Comparison of ENCODE assay signal across 26 mouse cellular contexts in the genomic region with DNA sequence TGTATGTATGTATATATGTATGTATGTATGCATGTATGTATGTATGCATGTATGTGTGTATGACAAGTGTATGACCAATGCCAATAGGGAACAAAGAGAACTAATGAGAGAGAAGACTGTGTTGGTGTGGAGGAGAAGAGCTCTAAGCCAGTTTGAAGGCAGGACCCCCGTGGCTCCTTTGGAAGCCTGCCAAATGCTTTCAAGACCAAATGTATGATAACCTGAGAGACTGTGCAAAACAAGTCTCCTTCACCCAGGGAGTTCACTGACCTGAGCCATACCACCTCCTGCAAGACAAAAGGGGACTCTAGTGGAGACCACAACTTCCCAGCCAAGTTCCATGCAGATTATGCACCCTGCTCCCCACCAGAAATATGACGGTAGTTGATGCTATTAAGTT. TPM values are rescaled to one million over a fixed set of nuclear protein-coding genes. Genes with fewer than 3 reads are reported as not detected.
DNase-seq lines count a peak whose midpoint lies in the region; ATAC-seq and TF ChIP-seq lines count a peak whose summit lies in the region.
"Had no signal": no experiment of that assay in that cellular context is flagged by ENCODE, and none has a peak within 500 bp of the region (broad histone marks: within the 10 kb centered on the region; RNA-seq: fewer than 3 reads in every experiment).

No protein-coding gene starts in this region.

- H3K27ac ChIP-seq in hindbrain, postnatal 0 days: no peak overlapping the region
- H3K27ac ChIP-seq in hindbrain, embryonic 11.5 days (ENCODE audit: low read depth, low read length): no peak overlapping the region
- H3K27ac ChIP-seq in intestine, postnatal 0 days (ENCODE audit: low read depth, low read length): no peak overlapping the region
- H3K27ac ChIP-seq: embryonic facial prominence, embryonic 13.5 days; forebrain, embryonic 10.5 days; hindbrain, embryonic 10.5 days; left cerebral cortex, adult 2 months; liver, embryonic 13.5 days; midbrain, embryonic 12.5 days had no signal

- TF ChIP-seq CTCF in hindbrain, postnatal 0 days (IDR thresholded peaks at IDR 0.05; ENCODE audit: low read depth): no peak
- TF ChIP-seq CTCF in intestine, postnatal 0 days (IDR thresholded peaks at IDR 0.05; ENCODE audit: low read depth): no peak

- H3K9ac ChIP-seq in hindbrain, postnatal 0 days (replicated peaks; ENCODE audit: low read length): no peak overlapping the region
- H3K9ac ChIP-seq in hindbrain, embryonic 11.5 days (ENCODE audit: low read depth, low read length): no peak overlapping the region
- H3K9ac ChIP-seq in intestine, postnatal 0 days (ENCODE audit: low read depth, low read length): no peak overlapping the region
- H3K9ac ChIP-seq: embryonic facial prominence, embryonic 13.5 days; liver, embryonic 13.5 days; midbrain, embryonic 12.5 days had no signal

- H3K27me3 ChIP-seq in hindbrain, postnatal 0 days (ENCODE audit: insufficient read depth, low read length): no peaks in the 10 kb centered on the region
- no peaks in the 10 kb centered on the region for H3K27me3 ChIP-seq in hindbrain, embryonic 11.5 days (ENCODE audit: control insufficient read depth, insufficient read depth, low read length)
- no peaks in the 10 kb centered on the region for H3K27me3 ChIP-seq in intestine, postnatal 0 days (replicated peaks; ENCODE audit: control insufficient read depth, insufficient read depth, low read length)
- H3K27me3 ChIP-seq: embryonic facial prominence, embryonic 13.5 days; liver, embryonic 13.5 days; megakaryocyte, embryonic 14.5 days; midbrain, embryonic 12.5 days had no signal

- no peak for ATAC-seq in hindbrain, postnatal 0 days
- no peak for ATAC-seq in hindbrain, embryonic 11.5 days (ENCODE audit: low FRiP score)
- ATAC-seq in intestine, postnatal 0 days: no peak
- ATAC-seq: activated CD4-positive, CD25-positive, alpha-beta regulatory T cell, adult 4 months; forebrain, embryonic 16.5 days; lung, postnatal 0 days had no signal

- no peaks in the 10 kb centered on the region for H3K36me3 ChIP-seq in hindbrain, postnatal 0 days (ENCODE audit: insufficient read depth, low read length)
- no peaks in the 10 kb centered on the region for H3K36me3 ChIP-seq in hindbrain, embryonic 11.5 days (ENCODE audit: control insufficient read depth, insufficient read depth, low read length)
- no peaks in the 10 kb centered on the region for H3K36me3 ChIP-seq in intestine, postnatal 0 days (ENCODE audit: control insufficient read depth, insufficient read depth)
- H3K36me3 ChIP-seq: embryonic facial prominence, embryonic 13.5 days; forebrain, embryonic 10.5 days; hindbrain, embryonic 10.5 days; liver, embryonic 13.5 days; midbrain, embryonic 12.5 days had no signal

- H3K4me2 ChIP-seq in hindbrain, postnatal 0 days (ENCODE audit: low read depth, low read length): no peak overlapping the region
- H3K4me2 ChIP-seq in hindbrain, embryonic 11.5 days (replicated peaks; ENCODE audit: low read depth, low read length): no peak overlapping the region
- no peak overlapping the region for H3K4me2 ChIP-seq in intestine, postnatal 0 days (replicated peaks; ENCODE audit: low read depth)
- H3K4me2 ChIP-seq: embryonic facial prominence, embryonic 13.5 days; liver, embryonic 13.5 days; midbrain, embryonic 12.5 days had no signal

- H3K4me3 ChIP-seq in hindbrain, postnatal 0 days (ENCODE audit: low read length): no peak overlapping the region
- H3K4me3 ChIP-seq in hindbrain, embryonic 11.5 days (ENCODE audit: low read depth, low read length): no peak overlapping the region
- H3K4me3 ChIP-seq in intestine, postnatal 0 days (ENCODE audit: low read depth, low read length): no peak overlapping the region
- H3K4me3 ChIP-seq: embryonic facial prominence, embryonic 13.5 days; forebrain, embryonic 10.5 days; hindbrain, embryonic 10.5 days; left cerebral cortex, adult 2 months; liver, embryonic 13.5 days; megakaryocyte, embryonic 14.5 days; midbrain, embryonic 12.5 days had no signal

- 45% methylated on average over 2 of the region's 2 CpGs for WGBS in hindbrain, postnatal 0 days
- WGBS in hindbrain, embryonic 11.5 days: 70% methylated on average over 2 of the region's 2 CpGs
- WGBS in intestine, postnatal 0 days: 61% methylated on average over 2 of the region's 2 CpGs

- peak; percentile 10 to 43 for DNase-seq in cerebellum, postnatal 25 days
- DNase-seq in cerebellum, adult 11 months: no peak
- DNase-seq in hindbrain, postnatal 0 days (ENCODE audit: low spot score): peak; percentile 61
- no peak for DNase-seq in hindbrain, embryonic 11.5 days (ENCODE audit: low spot score)
- peak; percentile 30 for DNase-seq in R1 (ENCODE audit: low read depth, low spot score)
- DNase-seq in retina, postnatal 1 day: peak; percentile 45
- DNase-seq: adrenal gland, adult 2 months; adrenal gland, postnatal 36 days; heart, postnatal 14 days; kidney, adult 11 months; kidney, postnatal 25 days; liver, embryonic 13.5 days; lung, adult 18-20 months; lung, postnatal 4 days; thymus, adult 2 months; thymus, postnatal 36 days had no signal

- no peaks in the 10 kb centered on the region for H3K4me1 ChIP-seq in hindbrain, postnatal 0 days (ENCODE audit: insufficient read depth, low read length)
- H3K4me1 ChIP-seq in hindbrain, embryonic 11.5 days (replicated peaks; ENCODE audit: control insufficient read depth, insufficient read depth, low read length): no peaks in the 10 kb centered on the region
- no peaks in the 10 kb centered on the region for H3K4me1 ChIP-seq in intestine, postnatal 0 days (replicated peaks; ENCODE audit: control insufficient read depth, insufficient read depth, low read length)
- H3K4me1 ChIP-seq: liver, embryonic 13.5 days; megakaryocyte, embryonic 14.5 days had no signal

- H3K9me3 ChIP-seq in hindbrain, postnatal 0 days (ENCODE audit: low read length): no peaks in the 10 kb centered on the region
- no peaks in the 10 kb centered on the region for H3K9me3 ChIP-seq in hindbrain, embryonic 11.5 days (ENCODE audit: control insufficient read depth, low read length)
- H3K9me3 ChIP-seq in intestine, postnatal 0 days (ENCODE audit: control insufficient read depth): no peaks in the 10 kb centered on the region
- H3K9me3 ChIP-seq: embryonic facial prominence, embryonic 13.5 days; forebrain, embryonic 10.5 days; hindbrain, embryonic 10.5 days; liver, embryonic 13.5 days; midbrain, embryonic 12.5 days had no signal

RNA-seq across cellular contexts. Expression of a gene that starts 52.5 kb away (rescaled TPM):
- 12.0 and 24.6 TPM in 2 replicates for total RNA-seq in hindbrain, postnatal 0 days (2014; rRNA removed)
- polyA plus RNA-seq in hindbrain, postnatal 0 days (2015; fragmentation: Nextera tagmentation; extraction: Ambion mirVana): 12.5 and 13.8 TPM in 2 replicates
- polyA plus RNA-seq in hindbrain, embryonic 11.5 days (2014; fragmentation: Nextera tagmentation; extraction: Ambion mirVana): 0.14 and 0.35 TPM in 2 replicates
- 1.7 and 1.8 TPM in 2 replicates for polyA plus RNA-seq in intestine, postnatal 0 days (2015; fragmentation: Nextera tagmentation; extraction: Ambion mirVana)
- polyA plus RNA-seq: activated CD4-positive, CD25-positive, alpha-beta regulatory T cell, adult 4 months had no signal

Comparison
In these comparisons a context has a peak if more than half of its experiments do, and no peak if none do; other contexts are left out.
1. DNase-seq: peak in cerebellum, postnatal 25 days (2 of 2), hindbrain, postnatal 0 days (single experiment), R1 (single experiment) and retina, postnatal 1 day (single experiment); none in cerebellum, adult 11 months (single experiment) and hindbrain, embryonic 11.5 days (single experiment).